Mouse (Mus musculus) MEL (cell line): ENCODE measurements around the gene Abhd12b. TPM values are rescaled to one million over a fixed set of nuclear protein-coding genes. Genes with fewer than 3 reads are reported as not detected.

ENCODE experiments used
- DNase-seq: peaks from one replicate; pipeline ENCODE4 v3.0.0; 2011; ENCODE audit warnings: low read depth, low spot score
- H3K27ac ChIP-seq: 2 replicates; pipeline ENCODE4 v1.5.1; 2012; ENCODE audit warnings: low read depth, mild to moderate bottlenecking, control low read depth, low read length, moderate library complexity; ENCODE audit not compliant: control insufficient read depth
- H3K27me3 ChIP-seq, 2 experiments: fragments of 150-350 bp in 1 of 2; sonication (generic) in 1 of 2; 2 replicates each; pipeline ENCODE4 v1.6.1; 2012; ENCODE audit warnings: low read length in 2 of 2, mild to moderate bottlenecking in 2 of 2, improper control_type of control experiment in 1 of 2, moderate library complexity in 1 of 2; ENCODE audit not compliant: insufficient read depth in 2 of 2, control insufficient read depth in 1 of 2
- H3K36me3 ChIP-seq, 2 experiments: 2 replicates each; pipeline ENCODE4 v1.6.1; 2012 to 2014; ENCODE audit warnings: low read length in 2 of 2, improper control_type of control experiment in 1 of 2, inconsistent platforms in 1 of 2, mild to moderate bottlenecking in 1 of 2; ENCODE audit not compliant: insufficient read depth in 2 of 2, control insufficient read depth in 1 of 2
- H3K4me1 ChIP-seq, 2 experiments: fragments of 150-350 bp in 1 of 2; sonication (generic) in 1 of 2; 2 replicates each; pipeline ENCODE4 v1.6.1; 2012; ENCODE audit warnings: low read length in 2 of 2, improper control_type of control experiment in 1 of 2, mild to moderate bottlenecking in 1 of 2; ENCODE audit not compliant: insufficient read depth in 2 of 2, control insufficient read depth in 1 of 2
- H3K4me3 ChIP-seq, 2 experiments: fragments of 150-350 bp in 1 of 2; sonication (generic) in 1 of 2; 2 replicates each; pipeline ENCODE4 v1.5.1; 2012; ENCODE audit warnings: low read depth in 2 of 2, low read length in 2 of 2, mild to moderate bottlenecking in 2 of 2, moderate library complexity in 2 of 2, control low read depth in 1 of 2, improper control_type of control experiment in 1 of 2; ENCODE audit not compliant: control insufficient read depth in 1 of 2, insufficient read depth in 1 of 2
- H3K79me2 ChIP-seq: 2 replicates; pipeline ENCODE4 v1.6.1; 2012; ENCODE audit warnings: mild to moderate bottlenecking, low read length, moderate library complexity; ENCODE audit not compliant: control insufficient read depth, poor library complexity, insufficient read depth
- H3K9ac ChIP-seq: 2 replicates; pipeline ENCODE4 v1.6.1; 2012; ENCODE audit warnings: low read depth, mild to moderate bottlenecking, control low read depth, low read length, moderate library complexity; ENCODE audit not compliant: control insufficient read depth, poor library complexity, severe bottlenecking
- H3K9me3 ChIP-seq: fragments of 150-350 bp; sonication (generic); replicated peaks from 2 replicates; pipeline ENCODE4 v1.6.1; 2012; ENCODE audit warnings: mild to moderate bottlenecking, low read length, improper control_type of control experiment, moderate library complexity; ENCODE audit not compliant: insufficient read depth
- BHLHE40 ChIP-seq: IDR thresholded peaks from 2 replicates; pipeline ENCODE4 v1.6.1; 2012; ENCODE audit warnings: low read depth, mild to moderate bottlenecking, inconsistent platforms, low read length, improper control_type of control experiment, borderline replicate concordance
- CHD1 ChIP-seq: IDR thresholded peaks from 2 replicates; pipeline ENCODE4 v1.6.1; 2012; ENCODE audit warnings: low read depth, mild to moderate bottlenecking, inconsistent platforms, low read length, improper control_type of control experiment
- CHD2 ChIP-seq: IDR thresholded peaks from 2 replicates; pipeline ENCODE4 v1.6.1; 2011; ENCODE audit warnings: low read length, improper control_type of control experiment
- CTCF ChIP-seq, 3 experiments: IDR thresholded peaks in 2 of 3; conservative IDR thresholded peaks in 1 of 3; 2 replicates each; pipeline ENCODE4 v1.5.1; 2011 to 2012; ENCODE audit warnings: low read length in 3 of 3, low read depth in 2 of 3, mild to moderate bottlenecking in 2 of 3, improper control_type of control experiment in 1 of 3, inconsistent platforms in 1 of 3, mixed read lengths in 1 of 3, moderate library complexity in 1 of 3; ENCODE audit not compliant: control insufficient read depth in 1 of 3, insufficient read depth in 1 of 3, poor library complexity in 1 of 3, severe bottlenecking in 1 of 3
- E2F4 ChIP-seq: IDR thresholded peaks from 2 replicates; pipeline ENCODE4 v1.6.1; 2011; ENCODE audit warnings: low read depth, low read length, improper control_type of control experiment, borderline replicate concordance
- ELF1 ChIP-seq: IDR thresholded peaks from 2 replicates; pipeline ENCODE4 v1.6.1; 2014; ENCODE audit warnings: low read depth, mild to moderate bottlenecking, inconsistent platforms, low read length, improper control_type of control experiment, moderate library complexity
- EP300 ChIP-seq, 2 experiments: IDR thresholded peaks; 2 replicates each; pipeline ENCODE4 v1.6.1; 2011; ENCODE audit warnings: improper control_type of control experiment in 2 of 2, low read length in 2 of 2, low read depth in 1 of 2, mild to moderate bottlenecking in 1 of 2
- ETS1 ChIP-seq: IDR thresholded peaks from 2 replicates; pipeline ENCODE4 v1.6.1; 2012; ENCODE audit warnings: low read depth, mild to moderate bottlenecking, inconsistent platforms, low read length, improper control_type of control experiment, moderate library complexity
- GATA1 ChIP-seq: IDR thresholded peaks from 2 replicates; pipeline ENCODE4 v1.6.1; 2011; ENCODE audit warnings: low read depth, low read length, improper control_type of control experiment
- HCFC1 ChIP-seq: IDR thresholded peaks from 2 replicates; pipeline ENCODE4 v1.6.1; 2012; ENCODE audit warnings: low read depth, mild to moderate bottlenecking, inconsistent platforms, low read length, improper control_type of control experiment, moderate library complexity
- JUND ChIP-seq: IDR thresholded peaks from 2 replicates; pipeline ENCODE4 v1.6.1; 2011; ENCODE audit warnings: low read depth, mild to moderate bottlenecking, improper control_type of control experiment, low read length
- KAT2A ChIP-seq: conservative IDR thresholded peaks from 2 replicates; pipeline ENCODE4 v1.6.1; 2012; ENCODE audit warnings: low read depth, low read length, improper control_type of control experiment, inconsistent platforms
- MAFK ChIP-seq: IDR thresholded peaks from 2 replicates; pipeline ENCODE4 v1.6.1; 2011; ENCODE audit warnings: low read depth, mild to moderate bottlenecking, low read length, improper control_type of control experiment, borderline replicate concordance
- MAX ChIP-seq: IDR thresholded peaks from 2 replicates; pipeline ENCODE4 v1.6.1; 2011; ENCODE audit warnings: low read length, improper control_type of control experiment
- MAZ ChIP-seq: IDR thresholded peaks from 2 replicates; pipeline ENCODE4 v1.6.1; 2012; ENCODE audit warnings: low read depth, mild to moderate bottlenecking, inconsistent platforms, low read length, improper control_type of control experiment
- MEF2A ChIP-seq: IDR thresholded peaks from 2 replicates; pipeline ENCODE4 v1.6.1; 2014; ENCODE audit warnings: low read depth, mild to moderate bottlenecking, inconsistent platforms, low read length, improper control_type of control experiment; ENCODE audit not compliant: poor library complexity, insufficient replicate concordance, severe bottlenecking; ENCODE audit errors: extremely low read depth
- MXI1 ChIP-seq: IDR thresholded peaks from 2 replicates; pipeline ENCODE4 v1.6.1; 2011; ENCODE audit warnings: mild to moderate bottlenecking, low read depth, low read length, improper control_type of control experiment
- MYB ChIP-seq: IDR thresholded peaks from 2 replicates; pipeline ENCODE4 v1.6.1; 2011; ENCODE audit warnings: mild to moderate bottlenecking, low read depth, low read length, improper control_type of control experiment
- MYC ChIP-seq: IDR thresholded peaks from 2 replicates; pipeline ENCODE4 v1.6.1; 2011; ENCODE audit warnings: low read depth, mild to moderate bottlenecking, low read length, improper control_type of control experiment, moderate library complexity
- NELFE ChIP-seq: IDR thresholded peaks from 2 replicates; pipeline ENCODE4 v1.6.1; 2011; ENCODE audit warnings: low read depth, low read length, improper control_type of control experiment
- NRF1 ChIP-seq: IDR thresholded peaks from 2 replicates; pipeline ENCODE4 v1.6.1; 2014; ENCODE audit warnings: low read depth, mild to moderate bottlenecking, inconsistent platforms, low read length, improper control_type of control experiment, moderate library complexity; ENCODE audit not compliant: poor library complexity, insufficient read depth, severe bottlenecking
- POLR2A ChIP-seq, 2 experiments: IDR thresholded peaks; 2 replicates each; pipeline ENCODE4 v1.6.1; 2011 to 2012; ENCODE audit warnings: low read length in 2 of 2, mild to moderate bottlenecking in 2 of 2, control low read depth in 1 of 2, improper control_type of control experiment in 1 of 2, low read depth in 1 of 2, moderate library complexity in 1 of 2; ENCODE audit not compliant: control insufficient read depth in 1 of 2, insufficient read depth in 1 of 2, poor library complexity in 1 of 2
- POLR2AphosphoS2 ChIP-seq: IDR thresholded peaks from 2 replicates; pipeline ENCODE4 v1.6.1; 2011; ENCODE audit warnings: low read length, improper control_type of control experiment
- POLR2AphosphoS5 ChIP-seq: IDR thresholded peaks from 2 replicates; pipeline ENCODE4 v1.6.1; 2012; ENCODE audit warnings: low read depth, borderline replicate concordance, mild to moderate bottlenecking, inconsistent platforms, low read length, moderate library complexity, mixed read lengths
- RAD21 ChIP-seq: IDR thresholded peaks from 2 replicates; pipeline ENCODE4 v1.6.1; 2011; ENCODE audit warnings: mild to moderate bottlenecking, low read depth, low read length, improper control_type of control experiment
- RCOR1 ChIP-seq: IDR thresholded peaks from 2 replicates; pipeline ENCODE4 v1.6.1; 2012; ENCODE audit warnings: low read depth, mild to moderate bottlenecking, inconsistent platforms, low read length, improper control_type of control experiment
- SIN3A ChIP-seq: IDR thresholded peaks from 2 replicates; pipeline ENCODE4 v1.6.1; 2012; ENCODE audit warnings: low read length, improper control_type of control experiment, inconsistent platforms
- SMC3 ChIP-seq: IDR thresholded peaks from 2 replicates; pipeline ENCODE4 v1.6.1; 2011; ENCODE audit warnings: low read depth, low read length, improper control_type of control experiment
- TAL1 ChIP-seq: IDR thresholded peaks from 2 replicates; pipeline ENCODE4 v1.6.1; 2012; ENCODE audit warnings: mild to moderate bottlenecking, inconsistent platforms, low read length, moderate library complexity, mixed read lengths
- TBP ChIP-seq: IDR thresholded peaks from 2 replicates; pipeline ENCODE4 v1.8.0; 2011; ENCODE audit warnings: low read depth, low read length, improper control_type of control experiment
- UBTF ChIP-seq: IDR thresholded peaks from 2 replicates; pipeline ENCODE4 v1.6.1; 2012; ENCODE audit warnings: low read depth, mild to moderate bottlenecking, inconsistent platforms, low read length, improper control_type of control experiment, moderate library complexity, borderline replicate concordance; ENCODE audit not compliant: insufficient read depth
- USF1 ChIP-seq: IDR thresholded peaks from 2 replicates; pipeline ENCODE4 v1.6.1; 2014; ENCODE audit warnings: low read depth, mild to moderate bottlenecking, inconsistent platforms, low read length, improper control_type of control experiment, moderate library complexity
- USF2 ChIP-seq, 2 experiments: IDR thresholded peaks; 2 replicates each; pipeline ENCODE4 v1.6.1; 2011 to 2012; ENCODE audit warnings: improper control_type of control experiment in 2 of 2, low read length in 2 of 2, borderline replicate concordance in 1 of 2, inconsistent platforms in 1 of 2, low read depth in 1 of 2, mild to moderate bottlenecking in 1 of 2; ENCODE audit not compliant: insufficient read depth in 1 of 2
- ZC3H11A ChIP-seq: IDR thresholded peaks from 2 replicates; pipeline ENCODE4 v1.6.1; 2012; ENCODE audit warnings: low read depth, mild to moderate bottlenecking, inconsistent platforms, low read length, improper control_type of control experiment
- ZKSCAN1 ChIP-seq: IDR thresholded peaks from 2 replicates; pipeline ENCODE4 v1.6.1; 2012; ENCODE audit warnings: low read depth, mild to moderate bottlenecking, inconsistent platforms, low read length, improper control_type of control experiment, moderate library complexity
- ZMIZ1 ChIP-seq: IDR thresholded peaks from 2 replicates; pipeline ENCODE4 v1.6.1; 2012; ENCODE audit warnings: low read depth, mild to moderate bottlenecking, inconsistent platforms, low read length, improper control_type of control experiment, moderate library complexity
- ZNF384 ChIP-seq: IDR thresholded peaks from 2 replicates; pipeline ENCODE4 v1.6.1; 2012; ENCODE audit warnings: low read depth, mild to moderate bottlenecking, inconsistent platforms, low read length, improper control_type of control experiment
- polyA plus RNA-seq, 2 experiments: library from polyadenylated mRNA; stranded (reverse) in 1 of 2; unstranded in 1 of 2; fragments of >175 nt in 1 of 2; fragments of >200 nt in 1 of 2; gene quantifications; 2 replicates each; pipeline versions ENCODE4 v1.2.1 to v1.2.4; 2012; ENCODE audit warnings: low replicate concordance in 2 of 2, low read depth in 1 of 2; ENCODE audit not compliant: insufficient read length in 2 of 2, insufficient read depth in 1 of 2, missing spikeins in 1 of 2
- total RNA-seq: library from RNA; depleted of rRNA; stranded (reverse); fragments of 300-350 nt; gene quantifications from 2 replicates; pipeline ENCODE4 v1.2.3, GENCODE M21; 2012

Gene Abhd12b
- total and polyA plus RNA-seq, 3 experiments = not detected

DNA sequence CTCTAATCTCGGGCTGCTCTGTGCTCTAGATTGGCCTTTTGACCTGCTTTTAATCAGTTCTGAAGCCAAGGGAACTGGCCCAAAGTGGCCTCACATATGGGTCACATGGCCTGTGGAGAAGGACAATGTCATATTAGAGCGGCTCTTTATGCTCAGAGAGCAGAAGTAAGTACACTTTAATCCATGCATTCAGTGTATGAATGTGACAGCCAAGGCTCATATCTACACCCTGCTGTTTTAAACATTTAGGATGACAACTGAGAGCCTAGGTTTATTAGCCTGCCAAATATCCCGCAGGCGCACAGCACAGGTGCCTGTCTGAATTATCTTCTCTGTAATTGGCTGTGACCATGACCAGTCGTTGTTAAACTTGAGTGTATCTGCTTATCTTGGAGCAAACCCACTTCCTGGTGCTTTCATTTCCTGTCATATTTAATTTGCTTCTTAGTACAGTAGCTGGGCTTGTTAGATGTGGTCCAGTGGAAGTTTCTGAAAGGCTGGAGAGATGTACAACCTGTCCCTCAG, 78.1 kb downstream of the Abhd12b start:
- H3K27me3 ChIP-seq = no peaks in the 10 kb centered on the region
- no peaks in the 10 kb centered on the region for H3K9me3 ChIP-seq
- peak overlapping the region; percentile 95 for H3K27ac ChIP-seq
- H3K4me1 ChIP-seq = peaks cover 16 to 40% of the 10 kb centered on the region in 2 experiments
- H3K9ac ChIP-seq = peak overlapping the region; percentile 66
- peak; percentile 92 for DNase-seq
- peak overlapping the region; percentile 49 to 51 for H3K4me3 ChIP-seq
- H3K79me2 ChIP-seq = no peaks in the 10 kb centered on the region; the same call in 1 of the 2 replicates
- peaks cover 0 to 29% of the 10 kb centered on the region in 2 experiments; a peak in 2 of 4 replicates for H3K36me3 ChIP-seq
- TF ChIP-seq CHD2 = no peak
- TF ChIP-seq NELFE = peak; percentile 75
- TF ChIP-seq POLR2AphosphoS5 = no peak
- TF ChIP-seq CHD1 = 0 out of 2 replicates have a peak, but pooled peaks have one; percentile 34
- no peak for TF ChIP-seq MAFK
- 0 out of 2 replicates have a peak, but pooled peaks have one; percentile 9 for TF ChIP-seq ZNF384
- TF ChIP-seq BHLHE40 = peak; percentile 59
- TF ChIP-seq ELF1 = peak; percentile 87
- TF ChIP-seq UBTF = no peak
- no peak for TF ChIP-seq RAD21
- TF ChIP-seq MAX = peak; percentile 76
- TF ChIP-seq HCFC1 = peak; percentile 73
- TF ChIP-seq SMC3 = no peak
- no peak for TF ChIP-seq CTCF (IDR thresholded peaks at IDR 0.05 in 2 of 3, conservative IDR thresholded peaks at IDR 0.05 in 1 of 3; ENCODE audit: control insufficient read depth in 1 of 3, insufficient read depth in 1 of 3, low read depth in 2 of 3, low read length in 3 of 3, poor library complexity in 1 of 3, severe bottlenecking in 1 of 3)
- TF ChIP-seq RCOR1 = peak; percentile 62; the same call in 1 of the 2 replicates
- 0 out of 2 replicates have a peak, but pooled peaks have one; percentile 70 for TF ChIP-seq MAZ
- TF ChIP-seq ZMIZ1 = peak; percentile 71
- no peak for TF ChIP-seq MYB
- no peak for TF ChIP-seq MEF2A
- peak in 1 of 2 experiments; percentile 72; a peak in 2 of 4 replicates for TF ChIP-seq POLR2A (IDR thresholded peaks at IDR 0.05; ENCODE audit: control insufficient read depth in 1 of 2, insufficient read depth in 1 of 2, low read depth in 1 of 2, low read length in 2 of 2, poor library complexity in 1 of 2)
- peak; percentile 95 for TF ChIP-seq GATA1
- TF ChIP-seq ZKSCAN1 = no peak
- no peak for TF ChIP-seq ZC3H11A
- no peak for TF ChIP-seq JUND
- peak; percentile 84 for TF ChIP-seq ETS1
- peak; percentile 49 for TF ChIP-seq TAL1
- no peak for TF ChIP-seq E2F4
- peak; percentile 84 for TF ChIP-seq POLR2AphosphoS2
- peak; percentile 89 to 90 for TF ChIP-seq EP300 (IDR thresholded peaks at IDR 0.05; ENCODE audit: low read depth in 1 of 2, low read length in 2 of 2)
- peak; percentile 83 for TF ChIP-seq USF1
- TF ChIP-seq KAT2A = peak; percentile 52
- no peak; the same call in 1 of the 2 replicates for TF ChIP-seq NRF1
- no peak for TF ChIP-seq USF2 (IDR thresholded peaks at IDR 0.05; ENCODE audit: borderline replicate concordance in 1 of 2, insufficient read depth in 1 of 2, low read depth in 1 of 2, low read length in 2 of 2)
- peak; percentile 86 for TF ChIP-seq TBP
- peak; percentile 95 for TF ChIP-seq SIN3A
- peak; percentile 65; the same call in 1 of the 2 replicates for TF ChIP-seq MYC
- TF ChIP-seq MXI1 = peak; percentile 88
